Mouse (Mus musculus) heart, postnatal 0 days (tissue): Measurements from ENCODE around the gene Aph1c. TPM values are rescaled to one million over a fixed set of nuclear protein-coding genes. Genes with fewer than 3 reads are reported as not detected.

ENCODE experiments used
- ATAC-seq: fragments of 200-750 bp; cut with Nextera tagmentation; 2 replicates; pipeline ENCODE4 v1.8.0; 2017; ENCODE audit warnings: low read depth, moderate number of reproducible peaks, moderate library complexity; ENCODE audit not compliant: insufficient read depth
- DNase-seq: peaks from one replicate; pipeline ENCODE4 v3.0.0-alpha.2; 2016; ENCODE audit warnings: low spot score
- H3K27ac ChIP-seq: fragments of 300-500 bp; sonication (generic); 2 replicates; pipeline ENCODE4 v1.5.1; 2014; ENCODE audit warnings: low read depth, mild to moderate bottlenecking
- H3K27me3 ChIP-seq: fragments of 300-500 bp; sonication (generic); 2 replicates; pipeline ENCODE4 v1.6.1; 2014; ENCODE audit warnings: low read length, mixed read lengths; ENCODE audit not compliant: control insufficient read depth, insufficient read depth
- H3K36me3 ChIP-seq: fragments of 300-500 bp; sonication (generic); replicated peaks from 2 replicates; pipeline ENCODE4 v1.6.1; 2014; ENCODE audit warnings: low read length, mixed read lengths; ENCODE audit not compliant: control insufficient read depth, insufficient read depth
- H3K4me1 ChIP-seq: fragments of 300-500 bp; sonication (generic); 2 replicates; pipeline ENCODE4 v1.6.1; 2014; ENCODE audit warnings: antibody characterized with exemption; ENCODE audit not compliant: control insufficient read depth, insufficient read depth
- H3K4me2 ChIP-seq: fragments of 300-500 bp; sonication (generic); 2 replicates; pipeline ENCODE4 v1.6.1; 2014; ENCODE audit warnings: low read depth, mild to moderate bottlenecking, low read length, moderate library complexity
- H3K4me3 ChIP-seq: fragments of 300-500 bp; sonication (generic); 2 replicates; pipeline ENCODE4 v1.5.1; 2014; ENCODE audit warnings: low read depth, low read length
- H3K9ac ChIP-seq: fragments of 300-500 bp; sonication (generic); replicated peaks from 2 replicates; pipeline ENCODE4 v1.6.1; 2014; ENCODE audit warnings: low read depth, low read length, mixed read lengths
- H3K9me3 ChIP-seq: fragments of 300-500 bp; sonication (generic); replicated peaks from 2 replicates; pipeline ENCODE4 v1.6.1; 2016; ENCODE audit warnings: low read length; ENCODE audit not compliant: control insufficient read depth
- CTCF ChIP-seq: IDR thresholded peaks from 2 replicates; pipeline ENCODE4 v1.5.1; 2016; ENCODE audit warnings: antibody characterized with exemption, control low read depth, low read depth
- EP300 ChIP-seq: IDR thresholded peaks from 2 replicates; pipeline ENCODE4 v1.6.1; 2016; ENCODE audit warnings: antibody characterized with exemption, low read depth
- WGBS: fragments of 180-500 bp; shearing (Covaris S2); extraction: QIAGEN DNeasy Blood & Tissue Kit; methylation state at CpG from one replicate; pipeline ENCODE4 v1.1.7; 2014; 5-methylcytosine and 5-hydroxymethylcytosine counted together
- polyA plus RNA-seq: library from polyadenylated mRNA; unstranded; fragments of >200 nt; fragmentation: Nextera tagmentation; extraction: Ambion mirVana; gene quantifications from 2 replicates; pipeline ENCODE4 v1.2.1, GENCODE M21; 2015
- total RNA-seq: library from RNA; depleted of rRNA; stranded (reverse); fragments of >200 nt; gene quantifications from 2 replicates; pipeline ENCODE4 v1.2.3, GENCODE M21; 2014; ENCODE audit warnings: low replicate concordance

The Aph1c gene
- total and polyA plus RNA-seq, 2 experiments from 2014 or later: 0.69 to 1.7 TPM

DNA sequence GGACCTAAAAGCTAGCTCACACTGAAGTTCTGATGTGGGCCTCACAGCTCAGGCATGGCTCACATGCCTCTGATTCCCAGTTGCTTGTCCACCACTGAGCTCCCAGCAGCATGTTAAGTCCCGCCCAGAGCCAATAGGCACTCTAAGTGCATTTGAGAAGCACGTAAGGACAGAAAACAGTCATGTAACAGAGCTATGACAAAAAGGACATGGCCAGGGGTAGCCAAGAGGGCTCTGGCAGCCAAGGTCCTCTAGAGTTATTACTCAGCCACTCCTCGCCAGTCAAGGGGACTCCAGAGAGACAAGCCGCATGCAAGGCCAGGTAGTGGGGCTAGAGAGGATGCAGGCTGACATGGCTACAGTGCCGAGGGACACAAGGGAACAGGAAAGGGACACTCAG lies 25.0 kb upstream of the Aph1c start:
- Histone ChIP-seq H3K27ac (no peak overlapping the region), H3K9me3 (no peaks in the 10 kb centered on the region), H3K4me3 (no peak overlapping the region), H3K4me2 (no peak overlapping the region), H3K9ac (no peak overlapping the region), H3K27me3 (no peaks in the 10 kb centered on the region), H3K36me3 (peaks cover 12% of the 10 kb centered on the region; the same call in 1 of the 2 replicates), H3K4me1 (no peaks in the 10 kb centered on the region)
- ATAC-seq (no peak), DNase-seq (no peak)
- 86% methylated on average over 5 of the region's 5 CpGs for WGBS
- TF ChIP-seq CTCF: no peak
- no peak for TF ChIP-seq EP300

DNA sequence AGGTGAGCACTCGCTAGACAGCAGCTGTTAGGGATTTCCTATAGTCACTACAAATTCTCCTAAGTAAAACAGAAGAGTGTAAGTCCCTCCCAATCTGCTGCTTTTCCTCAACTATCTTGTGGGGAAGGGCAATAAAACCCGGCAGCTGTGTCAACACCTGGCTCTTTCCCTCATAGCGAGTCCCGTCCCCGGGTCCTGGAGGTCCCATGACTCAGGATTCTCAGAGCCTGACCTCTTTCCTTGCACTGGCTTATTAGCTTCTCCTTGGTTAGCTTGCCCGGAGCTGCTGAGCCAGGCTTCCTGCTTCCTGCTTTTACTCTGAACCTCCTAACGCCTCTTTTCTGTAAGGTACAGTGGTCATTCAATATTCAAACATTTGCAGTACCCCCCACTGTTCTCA lies 21.3 kb upstream of the Aph1c start:
- Histone ChIP-seq H3K9ac (no peak overlapping the region), H3K36me3 (peaks cover 9% of the 10 kb centered on the region), H3K4me3 (no peak overlapping the region), H3K4me1 (no peaks in the 10 kb centered on the region), H3K9me3 (no peaks in the 10 kb centered on the region), H3K27ac (no peak overlapping the region), H3K4me2 (no peak overlapping the region), H3K27me3 (no peaks in the 10 kb centered on the region)
- DNase-seq (no peak), ATAC-seq (no peak)
- WGBS: 63% methylated on average over 7 of the region's 7 CpGs
- TF ChIP-seq CTCF (no peak), EP300 (no peak)

DNA sequence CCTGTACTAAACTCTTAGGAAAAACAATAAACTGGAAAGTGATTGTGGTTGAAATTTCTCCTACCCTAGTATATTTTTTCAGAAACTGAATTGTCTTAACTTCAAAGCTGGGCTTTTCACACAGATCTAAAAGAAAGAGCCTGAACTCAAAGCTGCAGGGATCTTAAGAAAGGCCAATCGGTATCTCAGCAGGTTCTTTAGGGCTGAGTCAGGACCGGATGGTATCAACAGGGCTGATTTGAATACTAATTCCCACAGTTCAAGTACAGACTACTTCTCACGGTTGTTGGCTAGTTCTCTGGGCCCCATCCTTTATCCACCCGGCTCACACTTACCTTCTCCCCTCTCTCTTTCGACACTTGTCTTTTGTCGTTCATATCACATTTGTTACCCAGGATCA lies 18.1 kb upstream of the Aph1c start:
- DNase-seq (no peak), ATAC-seq (no peak)
- Histone ChIP-seq H3K4me1 (no peaks in the 10 kb centered on the region), H3K9ac (no peak overlapping the region), H3K9me3 (no peaks in the 10 kb centered on the region), H3K27ac (no peak overlapping the region), H3K4me3 (no peak overlapping the region), H3K36me3 (peaks cover 4% of the 10 kb centered on the region), H3K4me2 (no peak overlapping the region), H3K27me3 (no peaks in the 10 kb centered on the region)
- 44% methylated on average over 6 of the region's 6 CpGs for WGBS
- no peak for TF ChIP-seq EP300
- TF ChIP-seq CTCF: no peak

DNA sequence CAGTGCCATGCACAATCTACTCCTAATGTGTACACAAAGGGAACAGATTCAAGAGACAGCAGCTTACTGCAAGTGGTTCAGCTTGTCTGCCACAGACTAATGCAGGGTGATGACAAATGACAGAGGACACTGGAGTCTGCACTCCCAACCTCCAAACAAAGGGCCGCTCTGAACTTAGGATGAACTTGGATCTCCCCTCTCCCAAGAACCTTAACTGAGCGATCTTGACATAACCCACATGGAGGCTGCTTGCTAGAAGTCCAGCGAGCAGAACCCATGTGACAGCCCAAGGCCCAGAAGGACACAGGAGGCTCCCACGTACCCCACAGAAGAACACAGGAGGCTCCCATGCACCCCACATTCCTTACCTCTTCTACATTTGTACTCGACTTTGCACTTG lies 16.4 kb upstream of the Aph1c start:
- no peak overlapping the region for H3K9ac ChIP-seq
- no peak overlapping the region for H3K4me2 ChIP-seq
- DNase-seq (no peak), ATAC-seq (no peak)
- H3K36me3 ChIP-seq: peaks cover 18% of the 10 kb centered on the region
- H3K9me3 ChIP-seq: no peaks in the 10 kb centered on the region
- no peak overlapping the region for H3K4me3 ChIP-seq
- no peaks in the 10 kb centered on the region for H3K4me1 ChIP-seq
- H3K27ac ChIP-seq: no peak overlapping the region
- H3K27me3 ChIP-seq: no peaks in the 10 kb centered on the region
- WGBS: 34% methylated on average over 5 of the region's 5 CpGs
- no peak for TF ChIP-seq EP300
- TF ChIP-seq CTCF: no peak

DNA sequence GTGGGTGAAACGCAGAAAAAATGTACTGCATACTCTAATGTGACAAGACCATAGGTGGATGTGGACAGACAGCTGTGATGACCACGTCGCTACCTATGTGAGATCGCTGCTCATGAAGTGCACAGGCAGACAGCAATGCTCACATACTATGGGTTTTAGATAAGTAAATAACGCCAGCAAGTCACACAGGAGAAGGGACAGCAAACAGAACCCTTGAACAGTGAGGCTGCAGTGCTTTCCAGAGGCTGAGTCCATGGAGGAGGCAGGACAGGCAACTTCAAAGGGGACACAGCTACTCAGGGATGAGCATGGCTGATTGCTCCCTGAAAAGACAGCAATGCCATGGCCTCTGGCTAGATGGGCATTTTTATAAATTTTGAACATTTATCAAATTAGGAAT lies 12.3 kb upstream of the Aph1c start:
- TF ChIP-seq CTCF: no peak
- no peak for TF ChIP-seq EP300
- Histone ChIP-seq H3K27ac (no peak overlapping the region), H3K9ac (no peak overlapping the region), H3K4me3 (no peak overlapping the region), H3K36me3 (peaks cover 20% of the 10 kb centered on the region), H3K9me3 (no peaks in the 10 kb centered on the region), H3K27me3 (no peaks in the 10 kb centered on the region), H3K4me1 (no peaks in the 10 kb centered on the region), H3K4me2 (no peak overlapping the region)
- DNase-seq: no peak
- ATAC-seq: no peak
- 89% methylated on average over 5 of the region's 5 CpGs for WGBS

- Histone ChIP-seq H3K4me1 (peaks cover 10% of the 10 kb centered on the region), H3K4me2 (peak overlapping the region; percentile 88), H3K9me3 (no peaks in the 10 kb centered on the region), H3K27ac (no peak overlapping the region), H3K36me3 (no peaks in the 10 kb centered on the region), H3K4me3 (peak overlapping the region; percentile 66), H3K9ac (peak overlapping the region; percentile 41), H3K27me3 (no peaks in the 10 kb centered on the region)
- peak; percentile 47 for ATAC-seq
- DNase-seq: no peak
- 0% methylated on average over 24 of the region's 24 CpGs for WGBS
- TF ChIP-seq EP300 (no peak; the same call in 1 of the 2 replicates), CTCF (no peak)
These were observed 563 bp upstream of the Aph1c start for GRCm38 (mm10) chr9:66835097-66835480.
